18 mouse cellular contexts compared by ENCODE assay signal in the genomic region with DNA sequence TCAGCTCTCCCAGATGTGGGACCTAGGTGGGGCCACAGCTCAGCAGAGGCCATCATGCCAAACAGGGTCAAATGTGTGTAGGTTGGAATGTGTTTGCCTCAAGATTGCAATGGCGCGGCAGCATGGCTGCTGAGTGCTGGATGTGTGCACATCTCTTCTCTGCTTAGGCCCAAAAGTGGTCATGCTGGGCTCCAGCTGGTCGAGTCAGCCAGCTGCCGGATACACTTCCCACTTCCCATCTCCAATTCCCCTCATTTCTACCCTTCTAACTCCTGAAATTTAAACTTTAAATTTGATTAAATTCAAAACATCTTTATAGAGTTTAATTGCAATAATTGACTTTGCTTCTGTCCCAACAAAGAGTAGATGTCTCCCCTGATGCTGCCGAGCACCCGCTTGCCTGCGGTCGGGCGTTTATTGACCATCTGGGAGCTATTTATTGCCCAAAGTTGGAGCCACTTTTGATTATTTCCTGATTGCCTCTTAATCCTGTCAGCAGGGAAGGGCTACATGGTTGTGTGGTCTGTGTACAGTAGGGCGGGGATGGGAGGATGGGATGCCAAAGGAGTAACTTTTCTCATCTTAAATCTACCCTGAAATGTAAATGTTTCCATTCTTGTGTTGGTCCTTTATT.
DNase-seq lines count a peak whose midpoint lies in the region; ATAC-seq lines count a peak whose summit lies in the region.
"Had no signal": no experiment of that assay in that cellular context is flagged by ENCODE, and none has a peak within 500 bp of the region (broad histone marks: within the 10 kb centered on the region; RNA-seq: fewer than 3 reads in every experiment).

No protein-coding gene starts in this region.

- H3K36me3 ChIP-seq in embryonic facial prominence, embryonic 10.5 days (replicated peaks): peaks cover 73% of the 10 kb centered on the region
- H3K36me3 ChIP-seq in embryonic facial prominence, embryonic 13.5 days: peaks cover 35% of the 10 kb centered on the region
- H3K36me3 ChIP-seq in macrophage (ENCODE audit: inconsistent target): peaks cover 8% of the 10 kb centered on the region; the same call in 1 of the 2 replicates

- no peak overlapping the region for H3K4me2 ChIP-seq in embryonic facial prominence, embryonic 13.5 days
- H3K4me2 ChIP-seq: forebrain, embryonic 13.5 days; intestine, embryonic 15.5 days; lung, embryonic 15.5 days had no signal

- no peak overlapping the region for H3K9ac ChIP-seq in embryonic facial prominence, embryonic 13.5 days
- H3K9ac ChIP-seq: forebrain, embryonic 13.5 days; intestine, embryonic 15.5 days; liver, embryonic 14.5 days; lung, embryonic 15.5 days had no signal

- no peaks in the 10 kb centered on the region for H3K27me3 ChIP-seq in embryonic facial prominence, embryonic 10.5 days (replicated peaks; ENCODE audit: low read depth, poor library complexity, severe bottlenecking)
- no peaks in the 10 kb centered on the region for H3K27me3 ChIP-seq in embryonic facial prominence, embryonic 13.5 days
- H3K27me3 ChIP-seq: forebrain, embryonic 13.5 days; intestine, embryonic 15.5 days; lung, embryonic 15.5 days had no signal

- peak overlapping the region; percentile 71 for H3K27ac ChIP-seq in embryonic facial prominence, embryonic 10.5 days (replicated peaks)
- 0 out of 2 replicates have a peak overlapping the region, but pooled peaks have one; percentile 9 for H3K27ac ChIP-seq in embryonic facial prominence, embryonic 13.5 days
- H3K27ac ChIP-seq in macrophage: peak overlapping the region; percentile 79
- H3K27ac ChIP-seq: forebrain, embryonic 13.5 days; heart, adult 2 months; intestine, embryonic 15.5 days; liver, embryonic 14.5 days; lung, embryonic 15.5 days had no signal

- ATAC-seq in embryonic facial prominence, embryonic 13.5 days (ENCODE audit: insufficient number of reproducible peaks, insufficient read depth, low FRiP score, low TSS enrichment, low read depth): no peak
- ATAC-seq: forebrain, embryonic 13.5 days; intestine, embryonic 15.5 days had no signal

- WGBS in embryonic facial prominence, embryonic 10.5 days: 75% methylated on average over 10 of the region's 10 CpGs
- 42% methylated on average over 10 of the region's 10 CpGs for WGBS in embryonic facial prominence, embryonic 13.5 days
- WGBS in macrophage (ENCODE audit: missing documents): 92% methylated on average over 10 of the region's 10 CpGs

- H3K9me3 ChIP-seq in embryonic facial prominence, embryonic 10.5 days: no peaks in the 10 kb centered on the region
- H3K9me3 ChIP-seq in embryonic facial prominence, embryonic 13.5 days: no peaks in the 10 kb centered on the region
- H3K9me3 ChIP-seq: forebrain, embryonic 13.5 days; intestine, embryonic 15.5 days; lung, embryonic 15.5 days had no signal

- H3K79me2 ChIP-seq in macrophage (ENCODE audit: inconsistent target): no peaks in the 10 kb centered on the region

- intact Hi-C loops in left cerebral cortex, postnatal 4 days (cut with DNase I): no loop called here
- intact Hi-C loops in left cerebral cortex, postnatal 14 days (cut with DNase I): no loop called here

- peak; percentile 27 for DNase-seq in left cerebral cortex, postnatal 4 days
- DNase-seq in left cerebral cortex, postnatal 14 days (ENCODE audit: low spot score in 2 of 2): no peak
- DNase-seq in embryonic facial prominence, embryonic 10.5 days (ENCODE audit: low spot score): peak; percentile 46
- DNase-seq in cerebellum, postnatal 25 days: no peak
- DNase-seq in cerebellum, adult 8-10 months: no peak
- DNase-seq: cerebellum, adult 9-11 months; gastrocnemius, postnatal 25 days; heart, adult 2 months; heart, postnatal 36 days; right cerebral cortex, adult 18-20 months; thymus, postnatal 14 days had no signal

- no peak overlapping the region for H3K4me3 ChIP-seq in embryonic facial prominence, embryonic 10.5 days
- no peak overlapping the region for H3K4me3 ChIP-seq in embryonic facial prominence, embryonic 13.5 days
- H3K4me3 ChIP-seq in macrophage (ENCODE audit: inconsistent target): no peak overlapping the region
- H3K4me3 ChIP-seq: erythroblast, embryonic 14.5 days; forebrain, embryonic 13.5 days; heart, adult 2 months; intestine, embryonic 15.5 days; lung, embryonic 15.5 days had no signal

- H3K4me1 ChIP-seq in embryonic facial prominence, embryonic 10.5 days: peaks cover 33% of the 10 kb centered on the region
- H3K4me1 ChIP-seq in embryonic facial prominence, embryonic 13.5 days: peaks cover 33% of the 10 kb centered on the region

Comparison
In these comparisons a context has a peak if more than half of its experiments do, and no peak if none do; other contexts are left out.
1. DNase-seq: peak in left cerebral cortex, postnatal 4 days (single experiment) and embryonic facial prominence, embryonic 10.5 days (single experiment); none in left cerebral cortex, postnatal 14 days (0 of 2), cerebellum, postnatal 25 days (0 of 2) and cerebellum, adult 8-10 months (single experiment).
2. H3K27ac ChIP-seq: peak in every context shown above with its lines; median percentile 79 in macrophage; 71 in embryonic facial prominence, embryonic 10.5 days; 9 in embryonic facial prominence, embryonic 13.5 days.